Mouse (Mus musculus): ENCODE measurements at regions not wholly inside any gene's neighbourhood (a gene's known extent, or its start where the extent isn't known, plus 50 kb on each side); places are given as distances from the start of the nearest gene placed in this dataset.
"Not testable (repeated sequence)": the region's sequence is repeated elsewhere in the genome, so short reads cannot be mapped to it uniquely, and the experiment has no call there.

DNA sequence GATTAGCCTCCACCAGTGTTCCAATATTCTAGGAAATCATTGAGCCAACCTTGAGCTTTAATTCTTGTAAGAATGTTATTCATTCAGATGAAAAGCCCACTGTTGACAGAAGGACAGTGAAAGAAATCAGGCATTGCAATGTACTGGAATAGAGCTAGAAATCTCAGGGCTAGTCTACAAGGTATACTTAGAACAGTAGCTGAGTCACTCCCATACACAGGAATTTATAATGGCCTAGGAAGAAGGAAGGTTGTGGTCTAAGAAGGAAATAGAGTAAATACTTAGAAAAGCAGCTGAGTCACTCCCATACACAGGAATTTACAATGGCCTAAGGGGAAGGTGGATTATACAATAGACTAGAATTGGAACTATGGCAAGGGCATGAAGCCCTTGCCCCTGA, 174.6 kb downstream of the Fam181b start:
- DNase-seq (ENCODE audit: low spot score), result not testable (repeated sequence)

DNA sequence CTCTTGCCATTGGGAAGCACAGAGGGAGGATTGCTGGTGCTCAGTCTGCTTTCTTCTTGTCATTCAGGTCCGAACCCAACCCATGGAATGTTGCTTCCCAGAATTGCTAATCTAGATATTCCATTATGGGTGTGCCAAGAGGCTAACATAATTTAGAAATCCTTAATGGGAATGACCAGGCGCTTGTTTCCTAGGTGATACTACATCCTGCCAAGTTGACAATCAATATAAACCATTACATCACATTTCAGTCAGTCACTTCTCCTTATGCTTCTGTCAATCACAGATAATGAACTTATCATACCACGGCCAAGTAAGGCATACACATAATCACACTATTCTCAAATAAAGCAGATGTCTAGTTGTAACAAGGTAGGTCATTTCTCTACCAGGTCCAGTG, 206.1 kb downstream of the Fam181b start:
- DNase-seq (ENCODE audit: low spot score), result no peak

DNA sequence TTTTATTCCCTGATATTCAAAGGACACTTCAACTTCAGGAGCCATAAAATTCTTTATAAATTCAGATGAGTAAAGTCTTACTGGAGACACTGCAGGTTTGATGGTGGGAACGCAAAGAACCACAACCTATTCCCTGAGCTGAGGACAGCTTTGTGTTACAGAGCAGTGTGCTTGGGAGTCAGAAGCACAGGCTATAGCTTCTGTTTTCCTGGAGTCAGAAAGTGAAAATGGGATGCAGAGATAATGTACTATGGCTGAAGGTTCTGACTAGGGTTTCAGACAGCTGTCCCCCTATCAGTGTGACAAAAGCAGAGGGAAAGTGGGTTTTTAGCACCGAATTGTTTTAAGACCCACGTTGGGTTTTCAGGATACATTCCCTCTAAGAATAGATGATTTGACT, 211.8 kb downstream of the Fam181b start:
- DNase-seq (ENCODE audit: low spot score), result no peak

DNA sequence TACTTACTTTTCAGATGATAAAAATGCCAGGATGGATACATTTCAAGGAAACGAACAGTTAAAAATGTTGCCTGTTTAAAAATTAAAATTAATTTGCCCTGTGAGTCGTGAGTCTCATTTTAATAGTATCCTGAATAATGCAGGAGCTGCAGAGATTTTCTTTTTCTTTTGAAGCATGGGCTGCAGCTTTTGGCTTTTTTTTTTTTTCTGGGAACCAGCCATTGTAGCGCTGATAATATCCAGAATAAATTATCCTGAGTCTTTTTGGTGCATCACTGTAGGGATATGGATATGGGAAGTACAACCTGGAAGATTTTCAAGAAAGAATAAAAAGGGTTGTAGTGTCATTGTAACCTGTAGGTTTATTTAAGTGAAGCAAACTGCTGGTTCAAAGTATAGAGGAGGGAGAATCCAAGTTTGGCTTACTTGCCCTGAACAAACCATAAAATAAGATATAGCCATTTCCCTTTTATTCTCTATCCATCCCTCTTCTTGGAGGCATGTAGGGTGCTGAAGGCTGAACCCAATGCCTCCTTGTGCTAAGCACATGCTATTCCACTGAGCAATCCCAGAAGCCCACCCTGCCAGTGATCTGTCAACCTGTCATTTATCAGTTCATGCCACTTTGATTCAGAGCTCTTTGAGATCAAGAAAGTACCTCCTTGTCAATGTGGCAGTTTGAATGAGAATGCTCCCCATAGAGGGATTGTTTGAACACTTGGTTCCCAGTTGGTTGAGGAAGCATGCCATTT, 212.5 kb downstream of the Fam181b start:
- DNase-seq (ENCODE audit: low spot score), result no peak

DNA sequence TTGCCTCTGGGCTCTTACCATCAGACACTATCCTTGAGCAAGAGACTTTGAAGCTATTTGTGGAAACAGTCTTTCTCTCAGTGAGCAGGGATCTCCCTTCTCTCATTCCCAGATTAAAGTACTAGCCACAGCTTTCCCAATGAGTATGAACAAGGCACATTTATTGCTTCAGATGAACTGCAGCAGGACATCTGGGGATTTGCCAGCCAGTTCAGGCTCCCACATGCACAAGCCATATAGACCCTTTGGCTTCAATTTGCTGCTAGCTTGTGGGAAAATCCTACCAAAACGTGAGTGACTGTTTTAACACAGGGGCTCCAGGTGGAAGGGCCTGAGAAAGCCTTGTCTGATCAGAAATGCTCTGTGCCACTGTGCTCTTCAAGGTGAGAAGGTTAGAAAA, 233.1 kb downstream of the Fam181b start:
- DNase-seq (ENCODE audit: low spot score), result no peak

DNA sequence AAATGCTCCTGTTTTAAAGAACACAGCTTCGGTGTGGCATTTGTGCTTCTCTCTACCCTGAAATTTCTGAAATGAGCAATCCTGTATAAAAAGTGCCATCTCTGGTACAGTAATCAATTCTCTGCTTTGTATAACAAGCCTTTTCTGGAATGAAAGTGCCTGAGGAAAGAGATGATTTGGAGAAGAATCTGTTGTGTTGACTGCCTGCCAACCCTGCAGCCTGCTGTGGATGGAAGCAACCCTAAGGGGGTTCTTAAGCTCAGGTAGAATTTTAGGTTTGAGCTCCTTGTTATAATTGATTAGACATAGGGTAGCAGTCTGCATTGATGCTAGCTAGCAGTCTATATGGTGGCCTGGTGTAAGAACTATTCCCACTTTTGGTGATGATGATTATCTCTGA, 251.7 kb downstream of the Fam181b start:
- DNase-seq (ENCODE audit: low spot score), result no peak

DNA sequence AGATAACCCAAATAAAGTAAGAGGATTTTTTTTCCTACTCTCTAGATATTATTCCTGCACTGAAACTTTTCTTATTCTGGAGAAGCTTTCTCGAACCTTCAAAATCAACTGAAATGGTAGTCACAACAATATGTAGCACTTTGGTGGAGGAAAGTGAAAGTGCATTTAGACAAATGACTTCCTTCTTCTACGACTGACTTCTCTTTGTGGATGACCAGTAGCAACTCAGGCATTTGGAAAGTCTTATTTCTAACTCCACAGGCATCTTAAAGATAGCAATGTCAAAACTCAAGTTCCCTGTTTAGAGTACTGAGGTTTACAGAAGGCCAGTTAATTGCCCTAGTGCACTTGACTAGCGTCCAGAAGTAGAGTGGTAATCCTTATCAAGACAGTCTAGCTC, 252.5 kb downstream of the Fam181b start:
- no peak for DNase-seq (ENCODE audit: low spot score)

DNA sequence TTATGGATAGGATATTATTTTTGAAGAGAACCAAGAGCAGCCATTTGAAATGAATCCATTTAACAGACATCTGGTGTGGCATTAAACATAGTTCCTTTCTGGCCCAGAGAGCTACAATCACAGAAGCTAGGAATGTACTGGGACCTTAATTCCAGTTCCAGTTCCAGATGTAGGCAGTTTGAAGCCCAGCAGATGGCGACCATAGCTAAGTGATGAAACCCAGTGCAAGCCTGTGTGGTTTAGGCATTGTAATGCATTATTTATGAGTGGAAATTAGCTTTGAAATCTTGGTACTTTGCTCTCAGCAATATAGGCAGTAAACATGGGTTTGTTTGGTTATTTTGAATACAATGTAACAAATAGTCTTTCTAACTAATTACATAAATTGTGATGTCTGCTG, 256.8 kb downstream of the Fam181b start:
- peak; percentile 71 for DNase-seq (ENCODE audit: low spot score)
